Mouse (Mus musculus) kidney, embryonic 16.5 days (tissue): Measurements from ENCODE around the gene Supt6. TPM values are rescaled to one million over a fixed set of nuclear protein-coding genes. Genes with fewer than 3 reads are reported as not detected.
"Not testable (repeated sequence)": the region's sequence is repeated elsewhere in the genome, so short reads cannot be mapped to it uniquely, and the experiment has no call there.

Experiments used
- ATAC-seq: fragments of 200-750 bp; cut with Nextera tagmentation; 2 replicates; pipeline ENCODE4 v1.8.0; 2017; ENCODE audit warnings: moderate TSS enrichment; ENCODE audit not compliant: low FRiP score, low TSS enrichment
- H3K27ac ChIP-seq: fragments of 300-500 bp; sonication (generic); 2 replicates; pipeline ENCODE4 v1.5.1; 2014; ENCODE audit warnings: low read length
- H3K27me3 ChIP-seq: fragments of 300-500 bp; sonication (generic); 2 replicates; pipeline ENCODE4 v1.6.1; 2014; ENCODE audit warnings: low read length, control low read depth, mixed read lengths; ENCODE audit not compliant: insufficient read depth
- H3K36me3 ChIP-seq: fragments of 300-500 bp; sonication (generic); 2 replicates; pipeline ENCODE4 v1.6.1; 2014; ENCODE audit warnings: low read length, control low read depth, mixed read lengths; ENCODE audit not compliant: insufficient read depth
- H3K4me1 ChIP-seq: fragments of 300-500 bp; sonication (generic); 2 replicates; pipeline ENCODE4 v1.6.1; 2014; ENCODE audit warnings: low read length, control low read depth, mixed read lengths; ENCODE audit not compliant: insufficient read depth
- H3K4me2 ChIP-seq: fragments of 300-500 bp; sonication (generic); replicated peaks from 2 replicates; pipeline ENCODE4 v1.6.1; 2014; ENCODE audit warnings: low read depth, low read length
- H3K4me3 ChIP-seq: fragments of 300-500 bp; sonication (generic); 2 replicates; pipeline ENCODE4 v1.5.1; 2014; ENCODE audit warnings: mild to moderate bottlenecking, low read length
- H3K9ac ChIP-seq: fragments of 300-500 bp; sonication (generic); replicated peaks from 2 replicates; pipeline ENCODE4 v1.6.1; 2014; ENCODE audit warnings: low read length
- H3K9me3 ChIP-seq: fragments of 300-500 bp; sonication (generic); 2 replicates; pipeline ENCODE4 v1.6.1; 2016; ENCODE audit warnings: low read length, control low read depth
- WGBS: fragments of 180-500 bp; shearing (Covaris S2); extraction: QIAGEN DNeasy Blood & Tissue Kit; methylation state at CpG from one replicate; pipeline ENCODE4 v1.1.7; 2014; 5-methylcytosine and 5-hydroxymethylcytosine counted together
- polyA plus RNA-seq: library from polyadenylated mRNA; unstranded; fragments of >200 nt; fragmentation: Nextera tagmentation; extraction: Ambion mirVana; gene quantifications from 2 replicates; pipeline ENCODE4 v1.2.1, GENCODE M21; 2015

Supt6 gene
- polyA plus RNA-seq, 1 experiment from 2014 or later = 31.5 TPM

DNA sequence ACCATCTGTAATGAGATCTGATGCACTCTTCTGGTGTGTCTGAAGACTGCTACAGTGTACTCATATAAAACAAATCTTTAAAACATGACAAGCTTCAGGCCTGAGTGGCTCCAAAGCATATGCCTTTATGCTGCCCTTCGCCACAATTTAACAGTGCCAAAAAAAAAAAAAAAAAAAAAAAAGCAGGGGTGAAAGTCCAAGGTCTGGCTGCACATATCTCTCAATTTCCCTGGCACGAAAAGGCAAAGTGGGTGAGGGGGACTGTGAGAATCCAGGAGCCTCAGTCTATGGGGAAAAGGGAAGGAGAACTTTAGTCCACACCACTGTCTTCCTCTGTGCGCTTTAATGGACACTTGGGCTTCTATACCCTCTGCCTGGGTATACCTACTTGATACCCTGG lies 43.4 kb downstream of the Supt6 start:
- H3K9ac ChIP-seq = no peak overlapping the region
- H3K4me1 ChIP-seq = peaks cover 12% of the 10 kb centered on the region
- no peak overlapping the region for H3K27ac ChIP-seq
- H3K4me2 ChIP-seq = no peak overlapping the region
- H3K27me3 ChIP-seq = no peaks in the 10 kb centered on the region
- peaks cover 19% of the 10 kb centered on the region for H3K36me3 ChIP-seq
- H3K9me3 ChIP-seq = no peaks in the 10 kb centered on the region
- WGBS = 86% methylated on average over 3 of the region's 3 CpGs
- H3K4me3 ChIP-seq = no peak overlapping the region
- ATAC-seq = no peak

DNA sequence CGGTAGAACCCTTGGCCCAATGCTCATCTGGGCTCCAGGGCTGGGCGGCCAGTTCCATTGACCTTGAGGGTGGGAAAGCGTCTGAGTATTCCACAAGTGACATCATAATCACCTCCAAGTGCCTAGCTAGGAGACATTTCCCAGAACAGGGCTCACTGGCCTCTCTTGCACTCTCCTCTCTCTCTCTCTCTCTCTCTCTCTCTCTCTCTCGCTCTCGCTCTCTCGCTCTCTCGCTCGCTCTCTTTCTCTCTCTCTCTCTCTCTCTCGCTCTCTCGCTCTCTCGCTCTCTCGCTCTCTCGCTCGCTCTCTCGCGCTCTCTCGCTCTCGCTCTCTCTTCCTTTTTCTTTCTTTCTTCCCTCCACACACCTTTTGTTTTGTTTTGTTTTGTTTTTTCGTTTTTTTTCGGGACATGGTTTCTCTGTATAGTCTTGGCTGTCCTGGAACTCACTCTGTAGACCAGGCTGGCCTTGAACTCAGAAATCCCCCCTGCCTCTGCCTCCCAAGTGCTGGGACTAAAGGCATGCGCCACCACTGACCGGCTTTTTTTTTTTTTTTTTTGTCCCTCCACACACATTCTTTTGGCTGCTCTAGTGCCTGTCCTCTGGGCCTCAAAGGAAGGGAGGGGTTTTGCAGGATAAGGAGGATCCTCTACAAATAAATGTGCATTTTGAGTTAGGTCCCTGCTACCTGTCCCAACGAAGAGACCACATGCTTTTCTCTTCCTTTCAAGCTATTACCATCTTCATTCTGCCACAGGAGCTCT lies 50.5 kb downstream of the Supt6 start:
- peak overlapping the region; percentile 61 for H3K4me3 ChIP-seq
- H3K27ac ChIP-seq = peak overlapping the region; percentile 38; the same call in 1 of the 2 replicates
- H3K36me3 ChIP-seq = peaks cover 21% of the 10 kb centered on the region
- H3K27me3 ChIP-seq = no peaks in the 10 kb centered on the region
- no peaks in the 10 kb centered on the region for H3K9me3 ChIP-seq
- WGBS = 69% methylated on average over 22 of the region's 23 CpGs
- H3K4me1 ChIP-seq = peaks cover 16% of the 10 kb centered on the region
- peak overlapping the region; percentile 64 for H3K9ac ChIP-seq
- H3K4me2 ChIP-seq = peak overlapping the region; percentile 75
- ATAC-seq = no peak

DNA sequence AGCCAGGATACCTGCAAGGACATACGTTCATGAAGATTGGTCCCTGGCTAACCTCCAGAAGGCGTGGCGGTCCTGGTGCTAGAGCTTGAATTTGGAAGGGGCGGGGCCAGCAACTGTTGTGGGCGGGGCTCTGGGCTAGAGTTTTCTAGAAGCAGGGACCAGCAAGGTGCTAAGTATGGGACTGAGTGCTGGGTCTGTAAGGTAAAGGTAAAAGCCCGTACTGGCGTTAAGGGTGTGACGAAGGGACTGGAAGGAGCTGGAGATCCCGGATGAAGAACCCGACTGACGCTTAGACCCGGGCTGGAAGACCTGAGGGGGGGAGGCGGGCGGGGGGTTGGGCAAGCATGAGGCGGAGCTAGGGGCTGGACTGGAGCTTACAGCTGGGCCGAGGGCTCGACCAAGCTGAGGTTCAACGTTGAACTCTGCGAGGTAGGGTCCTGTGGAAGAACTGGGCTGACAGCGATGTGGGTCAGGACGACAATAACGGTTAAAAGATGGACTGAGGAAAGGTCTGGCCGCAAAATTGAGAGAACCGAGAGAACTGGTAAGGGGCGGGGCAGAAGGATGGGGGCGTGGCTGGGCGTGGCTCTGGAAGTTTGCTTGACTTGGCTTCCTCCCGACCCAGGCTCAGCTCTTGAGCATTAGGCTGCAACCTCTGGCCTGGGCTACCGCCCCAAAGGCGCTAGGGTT lies 51.2 kb downstream of the Supt6 start:
- Histone ChIP-seq H3K9ac (peak overlapping the region; percentile 64), H3K27ac (peak overlapping the region; percentile 58), H3K4me3 (peak overlapping the region; percentile 61), H3K9me3 (no peaks in the 10 kb centered on the region), H3K27me3 (no peaks in the 10 kb centered on the region), H3K4me2 (peak overlapping the region; percentile 75), H3K36me3 (peaks cover 21% of the 10 kb centered on the region), H3K4me1 (peaks cover 23% of the 10 kb centered on the region)
- 2% methylated on average over 30 of the region's 30 CpGs for WGBS
- ATAC-seq = peak; percentile 75

DNA sequence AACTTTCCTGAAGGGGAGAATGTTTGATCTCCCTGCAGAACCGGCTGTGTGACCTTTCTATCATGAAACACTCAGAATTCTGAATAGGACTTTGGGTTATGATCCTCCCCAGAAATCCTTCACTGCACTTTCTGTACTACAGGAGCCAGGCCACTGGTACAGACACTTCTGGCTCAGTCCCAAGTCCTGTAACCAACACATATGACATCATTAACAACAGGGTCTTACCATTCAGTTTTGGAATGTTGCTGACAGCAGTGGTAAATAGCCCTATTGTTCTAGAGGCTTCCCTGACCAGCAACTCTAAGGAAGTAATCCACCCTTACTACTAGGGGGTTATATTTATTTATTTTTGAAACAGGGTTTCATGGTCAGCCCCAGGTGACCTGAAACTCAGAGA lies 52.7 kb downstream of the Supt6 start, which contains the start of gene Proca1:
Gene Proca1, plus strand, starts transcription at position 280 of the 400 bp plus-strand sequence.
- no peak for ATAC-seq
- peak within 1 kb of the TSS; percentile 64 for H3K9ac ChIP-seq
- H3K4me2 ChIP-seq = peak within 1 kb of the TSS; percentile 75
- peaks cover 23% of the 10 kb centered on the region for H3K4me1 ChIP-seq
- H3K9me3 ChIP-seq = no peaks in the 10 kb centered on the region
- H3K27ac ChIP-seq = peak within 1 kb of the TSS; percentile 58; the same call in 1 of the 2 replicates
- no peaks in the 10 kb centered on the region for H3K27me3 ChIP-seq
- peak within 1 kb of the TSS; percentile 61 for H3K4me3 ChIP-seq
- WGBS = 71% methylated on average over 1 of the region's 1 CpGs
- peaks cover 21% of the 10 kb centered on the region for H3K36me3 ChIP-seq

DNA sequence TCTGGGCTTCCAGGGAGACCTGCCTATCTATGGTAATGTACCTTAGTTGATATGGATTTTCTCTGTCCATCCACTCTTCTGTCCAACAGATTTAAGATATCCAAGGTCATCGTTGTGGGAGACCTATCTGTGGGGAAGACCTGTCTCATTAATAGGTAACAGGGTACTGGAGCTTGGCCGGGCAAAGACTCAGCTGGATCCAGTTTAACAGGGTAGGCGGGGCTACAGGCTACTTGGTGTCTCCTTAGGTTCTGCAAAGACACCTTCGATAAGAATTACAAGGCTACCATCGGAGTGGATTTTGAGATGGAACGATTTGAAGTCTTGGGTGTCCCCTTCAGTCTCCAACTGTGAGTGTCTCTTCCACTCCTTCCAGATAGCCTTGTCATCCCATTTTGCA lies 55.7 kb downstream of the Supt6 start:
- Histone ChIP-seq H3K36me3 (peaks cover 21% of the 10 kb centered on the region), H3K27me3 (no peaks in the 10 kb centered on the region), H3K27ac (peak overlapping the region; percentile 100), H3K4me3 (peak overlapping the region; percentile 81), H3K9me3 (no peaks in the 10 kb centered on the region), H3K9ac (peak overlapping the region; percentile 96), H3K4me1 (peaks cover 30% of the 10 kb centered on the region), H3K4me2 (peak overlapping the region; percentile 58)
- WGBS = 42% methylated on average over 6 of the region's 6 CpGs
- ATAC-seq = no peak

DNA sequence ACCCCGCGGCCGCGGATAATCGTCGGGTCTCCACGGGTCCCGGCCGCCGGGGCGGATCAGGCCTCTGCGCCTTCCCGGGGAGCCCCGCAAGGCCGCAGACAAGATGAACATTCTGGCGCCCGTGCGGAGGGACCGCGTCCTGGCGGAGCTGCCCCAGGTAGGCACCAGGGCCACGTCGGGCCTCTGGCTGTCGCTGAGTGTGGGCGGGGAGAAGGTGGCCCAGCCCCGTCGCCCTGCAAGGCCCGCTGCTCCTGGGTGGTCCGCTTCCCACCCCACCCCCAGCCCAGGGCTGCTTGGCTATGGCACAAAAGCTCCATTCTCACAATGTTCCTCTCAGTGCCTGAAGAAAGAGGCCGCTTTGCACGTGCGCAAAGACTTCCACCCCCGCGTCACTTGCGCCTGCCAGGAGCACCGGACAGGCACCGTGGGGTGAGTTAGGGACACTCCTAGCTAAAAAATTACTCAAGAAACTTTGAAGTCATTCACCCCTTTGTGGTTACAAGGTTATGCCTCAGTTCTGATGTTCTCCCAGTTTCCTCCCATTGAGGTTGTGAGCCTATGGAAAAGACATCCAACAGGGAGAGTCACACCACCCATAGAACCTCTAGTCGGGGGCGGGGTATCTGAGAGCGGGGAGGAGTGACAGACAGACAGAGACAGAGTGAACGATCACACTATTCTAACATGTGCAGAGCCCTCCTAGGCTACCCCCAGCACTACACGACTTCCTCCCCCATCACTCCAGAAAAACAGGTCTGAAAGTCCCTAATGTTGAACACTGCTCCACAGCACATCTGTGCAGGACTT lies 56.4 kb downstream of the Supt6 start:
- no peaks in the 10 kb centered on the region for H3K27me3 ChIP-seq
- H3K36me3 ChIP-seq = peaks cover 21% of the 10 kb centered on the region
- ATAC-seq = peak; percentile 92
- no peaks in the 10 kb centered on the region for H3K9me3 ChIP-seq
- peaks cover 25% of the 10 kb centered on the region for H3K4me1 ChIP-seq
- peak overlapping the region; percentile 100 for H3K27ac ChIP-seq
- H3K4me2 ChIP-seq = peak overlapping the region; percentile 58
- peak overlapping the region; percentile 81 for H3K4me3 ChIP-seq
- H3K9ac ChIP-seq = peak overlapping the region; percentile 96
- WGBS = under 1% methylated on average over 42 of the region's 42 CpGs

DNA sequence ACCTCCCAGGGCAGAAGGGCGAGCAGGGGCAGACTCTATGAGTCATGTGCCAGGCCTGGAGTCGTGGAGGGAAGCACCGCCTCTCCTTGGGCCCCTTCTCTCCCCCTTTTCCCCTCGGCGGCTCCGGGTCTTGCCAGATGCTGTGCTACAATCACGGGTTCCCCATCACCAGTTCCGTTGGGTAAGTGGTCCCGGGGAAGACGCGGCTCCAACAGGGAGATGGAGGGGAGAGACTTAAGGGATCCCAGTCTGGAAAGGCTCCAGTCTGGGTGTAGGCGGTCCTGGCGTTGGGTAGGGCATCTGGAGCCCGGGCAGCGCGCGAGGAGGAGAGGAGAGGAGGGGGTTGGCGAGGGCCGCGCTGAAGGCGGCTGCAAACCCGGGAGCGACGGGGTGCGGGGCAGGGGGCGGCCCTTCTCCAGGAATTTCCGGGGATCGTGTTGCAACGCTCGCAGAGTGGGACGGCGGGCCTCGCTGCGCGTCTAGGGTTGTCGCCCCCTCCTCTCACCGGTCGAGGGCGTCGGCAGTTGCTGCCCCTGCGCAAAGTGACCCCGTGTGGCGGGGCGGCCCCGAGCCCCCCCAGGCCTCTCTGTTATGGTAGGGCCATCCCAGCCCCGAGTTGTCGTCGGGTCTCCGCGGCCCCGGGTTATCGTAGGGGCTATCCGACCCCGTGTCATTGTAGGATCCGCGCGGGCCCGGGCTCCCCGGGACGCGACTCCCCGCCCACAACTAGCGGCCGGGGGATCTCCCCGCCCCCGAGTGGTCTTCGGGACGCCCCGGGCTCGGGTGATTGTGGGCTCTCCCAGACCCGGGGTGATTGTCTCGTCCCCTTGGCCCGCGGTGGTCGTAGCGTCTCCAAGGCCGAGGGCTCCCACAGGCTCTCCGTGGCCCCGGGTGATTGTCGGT lies 57.2 kb downstream of the Supt6 start, which contains the start of gene Rab34:
Gene Rab34, plus strand, starts transcription at position 100 of the 903 bp plus-strand sequence.
- Histone ChIP-seq H3K4me2 (peak within 1 kb of the TSS; percentile 58), H3K27me3 (no peaks in the 10 kb centered on the region), H3K4me3 (peak within 1 kb of the TSS; percentile 81), H3K9me3 (no peaks in the 10 kb centered on the region), H3K9ac (peak within 1 kb of the TSS; percentile 96), H3K4me1 (peaks cover 27% of the 10 kb centered on the region), H3K36me3 (peaks cover 21% of the 10 kb centered on the region), H3K27ac (peak within 1 kb of the TSS; percentile 100)
- WGBS = under 1% methylated on average over 78 of the region's 80 CpGs
- peak; percentile 84 for ATAC-seq

DNA sequence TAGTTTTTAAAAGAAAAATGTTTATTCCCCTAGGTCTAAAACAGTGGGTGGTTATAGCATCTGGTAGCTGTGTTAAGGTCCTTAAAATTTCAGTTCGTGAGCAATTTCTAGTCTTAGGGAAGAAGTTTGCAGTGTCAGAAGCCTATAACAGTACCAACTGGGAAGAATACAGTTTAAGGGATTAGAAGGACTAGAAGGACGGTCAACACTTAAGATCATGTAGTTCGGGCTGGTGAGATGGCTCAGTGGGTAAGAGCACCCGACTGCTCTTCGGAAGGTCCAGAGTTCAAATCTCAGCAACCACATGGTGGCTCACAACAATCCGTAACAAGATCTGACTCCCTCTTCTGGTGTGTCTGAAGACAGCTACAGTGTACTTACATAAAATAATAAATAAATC lies 61.1 kb downstream of the Supt6 start:
- H3K27me3 ChIP-seq, H3K27ac ChIP-seq, H3K9ac ChIP-seq, H3K9me3 ChIP-seq, H3K4me3 ChIP-seq, ATAC-seq, H3K4me2 ChIP-seq: not testable (repeated sequence)
- WGBS = 91% methylated on average over 6 of the region's 6 CpGs
- Histone ChIP-seq H3K4me1 (peaks cover 44% of the 10 kb centered on the region), H3K36me3 (peaks cover 23% of the 10 kb centered on the region)
